Mouse (Mus musculus): ENCODE data around the gene Arhgef6.

DNA sequence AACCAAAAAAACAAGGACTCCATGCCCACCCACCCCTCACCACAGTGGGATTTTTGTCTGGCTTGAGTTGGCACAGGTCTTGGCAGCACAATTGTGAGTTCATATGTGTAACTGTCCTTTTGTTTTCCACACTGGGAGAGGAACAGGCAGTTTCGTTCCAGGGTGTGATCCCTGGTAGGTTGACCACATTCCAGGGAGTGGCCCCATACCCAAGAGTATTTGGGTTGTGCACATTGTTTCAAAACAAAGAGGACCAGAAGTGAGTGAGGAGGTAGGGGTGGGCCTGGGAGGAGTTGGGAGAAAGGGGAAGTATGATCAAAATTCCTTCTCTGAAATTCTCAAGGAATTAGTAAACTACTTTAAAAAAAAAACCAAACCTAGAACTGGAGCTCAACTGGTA lies 20.8 kb upstream of the Arhgef6 start:
- TF ChIP-seq POLR2A (IDR thresholded peaks at IDR 0.05; ENCODE audit: borderline replicate concordance, insufficient read depth, low read length) (no peak), CTCF (IDR thresholded peaks at IDR 0.05; ENCODE audit: borderline replicate concordance, insufficient read depth, low read depth, low read length) (no peak)
